Mouse (Mus musculus) MEL (cell line): ENCODE measurements around the gene Pam16.

Experiments
- CTCF ChIP-seq, 3 experiments: IDR thresholded peaks in 2 of 3; conservative IDR thresholded peaks in 1 of 3; 2 replicates each; pipeline ENCODE4 v1.5.1; 2011 to 2012; ENCODE audit warnings: low read length in 3 of 3, low read depth in 2 of 3, mild to moderate bottlenecking in 2 of 3, improper control_type of control experiment in 1 of 3, inconsistent platforms in 1 of 3, mixed read lengths in 1 of 3, moderate library complexity in 1 of 3; ENCODE audit not compliant: control insufficient read depth in 1 of 3, insufficient read depth in 1 of 3, poor library complexity in 1 of 3, severe bottlenecking in 1 of 3
- EP300 ChIP-seq, 2 experiments: IDR thresholded peaks; 2 replicates each; pipeline ENCODE4 v1.6.1; 2011; ENCODE audit warnings: improper control_type of control experiment in 2 of 2, low read length in 2 of 2, low read depth in 1 of 2, mild to moderate bottlenecking in 1 of 2
- MAZ ChIP-seq: IDR thresholded peaks from 2 replicates; pipeline ENCODE4 v1.6.1; 2012; ENCODE audit warnings: low read depth, mild to moderate bottlenecking, inconsistent platforms, low read length, improper control_type of control experiment
- MEF2A ChIP-seq: IDR thresholded peaks from 2 replicates; pipeline ENCODE4 v1.6.1; 2014; ENCODE audit warnings: low read depth, mild to moderate bottlenecking, inconsistent platforms, low read length, improper control_type of control experiment; ENCODE audit not compliant: poor library complexity, insufficient replicate concordance, severe bottlenecking; ENCODE audit errors: extremely low read depth
- NRF1 ChIP-seq: IDR thresholded peaks from 2 replicates; pipeline ENCODE4 v1.6.1; 2014; ENCODE audit warnings: low read depth, mild to moderate bottlenecking, inconsistent platforms, low read length, improper control_type of control experiment, moderate library complexity; ENCODE audit not compliant: poor library complexity, insufficient read depth, severe bottlenecking

- no peak for TF ChIP-seq CTCF (IDR thresholded peaks at IDR 0.05 in 2 of 3, conservative IDR thresholded peaks at IDR 0.05 in 1 of 3; ENCODE audit: control insufficient read depth in 1 of 3, insufficient read depth in 1 of 3, low read depth in 2 of 3, low read length in 3 of 3, poor library complexity in 1 of 3, severe bottlenecking in 1 of 3)
- no peak for TF ChIP-seq EP300 (IDR thresholded peaks at IDR 0.05; ENCODE audit: low read depth in 1 of 2, low read length in 2 of 2)
- TF ChIP-seq NRF1: no peak
- TF ChIP-seq MAZ: no peak
- no peak for TF ChIP-seq MEF2A
Observed at GRCm38 (mm10) chr16:4646831-4647230, 22.0 kb upstream of the Pam16 start.
